Mouse (Mus musculus) liver, embryonic 16.5 days (tissue): ENCODE measurements around the gene 6330409D20Rik. TPM values are rescaled to one million over a fixed set of nuclear protein-coding genes. Genes with fewer than 3 reads are reported as not detected.

Experiments
- ATAC-seq: fragments of 200-750 bp; cut with Nextera tagmentation; 2 replicates; pipeline ENCODE4 v1.8.0; 2017; ENCODE audit warnings: low read depth, mild to moderate bottlenecking, moderate number of reproducible peaks, moderate library complexity
- H3K27ac ChIP-seq: fragments of 300-500 bp; sonication (generic); 2 replicates; pipeline ENCODE4 v1.5.1; 2014; ENCODE audit warnings: mild to moderate bottlenecking, low read length
- H3K27me3 ChIP-seq: fragments of 300-500 bp; sonication (generic); 2 replicates; pipeline ENCODE4 v1.6.1; 2014; ENCODE audit warnings: low read depth, low read length, mixed read lengths; ENCODE audit not compliant: control insufficient read depth, insufficient read depth
- H3K36me3 ChIP-seq: fragments of 300-500 bp; sonication (generic); 2 replicates; pipeline ENCODE4 v1.6.1; 2014; ENCODE audit warnings: mild to moderate bottlenecking; ENCODE audit not compliant: control insufficient read depth, insufficient read depth
- H3K4me1 ChIP-seq: fragments of 300-500 bp; sonication (generic); 2 replicates; pipeline ENCODE4 v1.6.1; 2014; ENCODE audit warnings: low read depth, low read length, mixed read lengths; ENCODE audit not compliant: control insufficient read depth
- H3K4me2 ChIP-seq: fragments of 300-500 bp; sonication (generic); 2 replicates; pipeline ENCODE4 v1.6.1; 2014; ENCODE audit warnings: low read depth, low read length, mixed read lengths
- H3K4me3 ChIP-seq: fragments of 300-500 bp; sonication (generic); 2 replicates; pipeline ENCODE4 v1.5.1; 2014; ENCODE audit warnings: low read depth, mild to moderate bottlenecking, low read length
- H3K9ac ChIP-seq: fragments of 300-500 bp; sonication (generic); 2 replicates; pipeline ENCODE4 v1.6.1; 2014; ENCODE audit warnings: low read depth, low read length
- H3K9me3 ChIP-seq: fragments of 300-500 bp; sonication (generic); replicated peaks from 2 replicates; pipeline ENCODE4 v1.6.1; 2016; ENCODE audit warnings: low read length; ENCODE audit not compliant: control insufficient read depth
- WGBS: fragments of 180-500 bp; shearing (Covaris S2); extraction: QIAGEN DNeasy Blood & Tissue Kit; methylation state at CpG from one replicate; pipeline ENCODE4 v1.1.7; 2014; ENCODE audit not compliant: insufficient replicate concordance; 5-methylcytosine and 5-hydroxymethylcytosine counted together
- polyA plus RNA-seq: library from polyadenylated mRNA; unstranded; fragments of >200 nt; fragmentation: Nextera tagmentation; extraction: Ambion mirVana; gene quantifications from 2 replicates; pipeline ENCODE4 v1.2.1, GENCODE M21; 2015

Gene 6330409D20Rik
- polyA plus RNA-seq, 1 experiment from 2014 or later = not detected

- 1% methylated on average over 26 of the region's 44 CpGs for WGBS
- peak overlapping the region; percentile 89 for H3K4me2 ChIP-seq
- H3K27me3 ChIP-seq = no peaks in the 10 kb centered on the region
- H3K27ac ChIP-seq = peak overlapping the region; percentile 89
- H3K9me3 ChIP-seq = no peaks in the 10 kb centered on the region
- H3K9ac ChIP-seq = peak overlapping the region; percentile 82
- peaks cover 18% of the 10 kb centered on the region for H3K36me3 ChIP-seq
- peak; percentile 86 for ATAC-seq
- H3K4me3 ChIP-seq = peak overlapping the region; percentile 84
- H3K4me1 ChIP-seq = peaks cover 28% of the 10 kb centered on the region
Measured at GRCm38 (mm10) chr2:32712586-32712933, 28.3 kb downstream of the 6330409D20Rik start.

GRCm38 (mm10) chr2:32712108-32712551 lies 28.7 kb downstream of the 6330409D20Rik start:
- peak overlapping the region; percentile 82 for H3K9ac ChIP-seq
- peaks cover 28% of the 10 kb centered on the region for H3K4me1 ChIP-seq
- H3K27me3 ChIP-seq = no peaks in the 10 kb centered on the region
- ATAC-seq = peak; percentile 64
- H3K9me3 ChIP-seq = no peaks in the 10 kb centered on the region
- H3K36me3 ChIP-seq = peaks cover 19% of the 10 kb centered on the region
- H3K4me2 ChIP-seq = peak overlapping the region; percentile 84
- H3K4me3 ChIP-seq = peak overlapping the region; percentile 84
- under 1% methylated on average over 41 of the region's 41 CpGs for WGBS
- peak overlapping the region; percentile 81 for H3K27ac ChIP-seq

- H3K9ac ChIP-seq = peak overlapping the region; percentile 82
- H3K27me3 ChIP-seq = no peaks in the 10 kb centered on the region
- H3K4me2 ChIP-seq = peak overlapping the region; percentile 84
- peaks cover 25% of the 10 kb centered on the region for H3K36me3 ChIP-seq
- peak overlapping the region; percentile 81; the same call in 1 of the 2 replicates for H3K27ac ChIP-seq
- H3K9me3 ChIP-seq = no peaks in the 10 kb centered on the region
- WGBS = 18% methylated on average over 9 of the region's 9 CpGs
- ATAC-seq = no peak
- peaks cover 28% of the 10 kb centered on the region for H3K4me1 ChIP-seq
- peak overlapping the region; percentile 84 for H3K4me3 ChIP-seq
Measured at GRCm38 (mm10) chr2:32711301-32712056, 29.3 kb downstream of the 6330409D20Rik start.

- no peak overlapping the region for H3K27ac ChIP-seq
- 41% methylated on average over 5 of the region's 5 CpGs for WGBS
- H3K9ac ChIP-seq = no peak overlapping the region
- peaks cover 28% of the 10 kb centered on the region for H3K4me1 ChIP-seq
- H3K9me3 ChIP-seq = no peaks in the 10 kb centered on the region
- H3K36me3 ChIP-seq = peaks cover 32% of the 10 kb centered on the region
- no peak overlapping the region for H3K4me2 ChIP-seq
- no peak overlapping the region for H3K4me3 ChIP-seq
- H3K27me3 ChIP-seq = no peaks in the 10 kb centered on the region
- no peak for ATAC-seq
Measured at GRCm38 (mm10) chr2:32710425-32710824, 30.4 kb downstream of the 6330409D20Rik start.

GRCm38 (mm10) chr2:32709521-32710137 lies 31.2 kb downstream of the 6330409D20Rik start:
- Histone ChIP-seq H3K4me2 (no peak overlapping the region), H3K4me3 (no peak overlapping the region), H3K9ac (no peak overlapping the region), H3K27ac (no peak overlapping the region), H3K4me1 (peaks cover 23% of the 10 kb centered on the region), H3K36me3 (peaks cover 35% of the 10 kb centered on the region), H3K27me3 (no peaks in the 10 kb centered on the region), H3K9me3 (no peaks in the 10 kb centered on the region)
- WGBS = 84% methylated on average over 20 of the region's 20 CpGs
- ATAC-seq = no peak

GRCm38 (mm10) chr2:32708643-32709042 lies 32.2 kb downstream of the 6330409D20Rik start:
- Histone ChIP-seq H3K27ac (no peak overlapping the region), H3K9ac (no peak overlapping the region), H3K9me3 (no peaks in the 10 kb centered on the region), H3K4me2 (no peak overlapping the region), H3K27me3 (no peaks in the 10 kb centered on the region), H3K36me3 (peaks cover 35% of the 10 kb centered on the region), H3K4me3 (no peak overlapping the region), H3K4me1 (peaks cover 13% of the 10 kb centered on the region)
- 17% methylated on average over 3 of the region's 3 CpGs for WGBS
- no peak for ATAC-seq

GRCm38 (mm10) chr2:32706971-32707370 lies 33.8 kb downstream of the 6330409D20Rik start:
- H3K4me3 ChIP-seq = no peak overlapping the region
- H3K9ac ChIP-seq = no peak overlapping the region
- H3K36me3 ChIP-seq = peaks cover 35% of the 10 kb centered on the region
- H3K4me1 ChIP-seq = peaks cover 11% of the 10 kb centered on the region
- no peaks in the 10 kb centered on the region for H3K27me3 ChIP-seq
- 87% methylated on average over 6 of the region's 6 CpGs for WGBS
- H3K4me2 ChIP-seq = no peak overlapping the region
- no peak for ATAC-seq
- no peak overlapping the region for H3K27ac ChIP-seq
- H3K9me3 ChIP-seq = no peaks in the 10 kb centered on the region

- no peaks in the 10 kb centered on the region for H3K27me3 ChIP-seq
- WGBS = 83% methylated on average over 7 of the region's 7 CpGs
- H3K36me3 ChIP-seq = peaks cover 34% of the 10 kb centered on the region
- peaks cover under 1% of the 10 kb centered on the region; the same call in 1 of the 2 replicates for H3K4me1 ChIP-seq
- no peaks in the 10 kb centered on the region for H3K9me3 ChIP-seq
- H3K27ac ChIP-seq = 0 out of 2 replicates have a peak overlapping the region, but pooled peaks have one; percentile 68
- no peak overlapping the region for H3K4me3 ChIP-seq
- no peak overlapping the region for H3K9ac ChIP-seq
- H3K4me2 ChIP-seq = no peak overlapping the region
- ATAC-seq = no peak
Measured at GRCm38 (mm10) chr2:32705018-32705417, 35.8 kb downstream of the 6330409D20Rik start.

GRCm38 (mm10) chr2:32704021-32704421 lies 36.8 kb downstream of the 6330409D20Rik start, which contains the start of gene Fpgs:
Gene Fpgs (minus strand): TSS chr2:32704145.
- Histone ChIP-seq H3K4me1 (peaks cover 5% of the 10 kb centered on the region; the same call in 1 of the 2 replicates), H3K4me2 (peak within 1 kb of the TSS; percentile 15), H3K4me3 (peak within 1 kb of the TSS; percentile 41), H3K9ac (no peak within 1 kb of the TSS), H3K27ac (peak within 1 kb of the TSS; percentile 68), H3K36me3 (peaks cover 26% of the 10 kb centered on the region), H3K9me3 (no peaks in the 10 kb centered on the region), H3K27me3 (no peaks in the 10 kb centered on the region)
- peak; percentile 60 for ATAC-seq
- 61% methylated on average over 2 of the region's 2 CpGs for WGBS
